In the genomic region with DNA sequence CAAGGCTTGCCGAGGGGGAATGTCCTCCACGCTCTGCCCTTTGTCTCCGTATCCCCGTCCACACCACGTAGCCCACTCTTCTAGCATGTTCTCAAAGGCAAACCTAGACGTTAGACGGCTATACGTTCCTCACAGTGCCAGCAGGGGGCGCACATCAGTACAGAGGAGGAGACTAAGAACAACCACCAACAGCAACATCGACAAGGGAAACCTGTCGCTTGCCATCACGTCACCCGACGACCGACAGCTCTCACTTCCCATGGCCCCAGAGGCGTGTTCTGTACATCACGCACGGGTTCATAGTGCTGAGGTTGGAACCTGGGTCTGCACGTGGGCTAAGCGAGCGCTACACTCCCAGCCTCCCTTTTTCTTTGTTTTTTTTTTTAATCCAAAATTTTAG, we compare ENCODE assay signal across 10 mouse cellular contexts.
DNase-seq lines count a peak whose midpoint lies in the region; ATAC-seq and TF ChIP-seq lines count a peak whose summit lies in the region.
"Had no signal": no experiment of that assay in that cellular context is flagged by ENCODE, and none has a peak within 500 bp of the region (broad histone marks: within the 10 kb centered on the region; RNA-seq: fewer than 3 reads in every experiment).

No protein-coding gene starts in this region.

- no peak for DNase-seq in gastrocnemius, adult 2 months
- no peak for DNase-seq in gastrocnemius, adult 18-20 months (ENCODE audit: low spot score)
- DNase-seq in right cerebral cortex, postnatal 14 days: peak; percentile 52
- DNase-seq in right cerebral cortex, postnatal 10 days (ENCODE audit: low spot score in 2 of 2): no peak
- peak; percentile 71 for DNase-seq in testis, postnatal 10 days (ENCODE audit: low spot score)
- no peak for DNase-seq in spleen, postnatal 14 days (ENCODE audit: low spot score in 2 of 2)
- DNase-seq in urinary bladder, postnatal 4 days (ENCODE audit: low spot score in 2 of 2): no peak
- DNase-seq: liver, embryonic 13.5 days; right cerebral cortex, postnatal 25 days had no signal

- H3K4me3 ChIP-seq in gastrocnemius, adult 2 months: no peak overlapping the region
- H3K4me3 ChIP-seq: liver, embryonic 13.5 days had no signal

- peak; percentile 53 for TF ChIP-seq CTCF in gastrocnemius, adult 2 months (IDR thresholded peaks at IDR 0.05)

- peak; percentile 16; the same call in 1 of the 2 replicates for ATAC-seq in common myeloid progenitor, adult 5-6 weeks (replicated peaks; ENCODE audit: low read depth, poor library complexity, severe bottlenecking)

- H3K27ac ChIP-seq in gastrocnemius, adult 2 months: no peak overlapping the region
- H3K27ac ChIP-seq: liver, embryonic 13.5 days had no signal

- intact Hi-C loops in gastrocnemius, adult 2 months (cut with DNase I): no loop called here

Comparison
In these comparisons a context has a peak if more than half of its experiments do, and no peak if none do; other contexts are left out.
1. DNase-seq: peak in right cerebral cortex, postnatal 14 days (single experiment) and testis, postnatal 10 days (single experiment); none in gastrocnemius, adult 2 months (single experiment), gastrocnemius, adult 18-20 months (single experiment), right cerebral cortex, postnatal 10 days (0 of 2), spleen, postnatal 14 days (0 of 2) and urinary bladder, postnatal 4 days (0 of 2).